Mouse (Mus musculus) kidney, postnatal 25 days (tissue): ENCODE data around the gene Unc5b.
"Not testable (repeated sequence)": the region's sequence is repeated elsewhere in the genome, so short reads cannot be mapped to it uniquely, and the experiment has no call there.

Experiments
- DNase-seq, 2 experiments: peaks; one replicate each; pipeline ENCODE4 v3.0.0; 2021; ENCODE audit warnings: mixed read lengths in 2 of 2

The Unc5b gene

DNA sequence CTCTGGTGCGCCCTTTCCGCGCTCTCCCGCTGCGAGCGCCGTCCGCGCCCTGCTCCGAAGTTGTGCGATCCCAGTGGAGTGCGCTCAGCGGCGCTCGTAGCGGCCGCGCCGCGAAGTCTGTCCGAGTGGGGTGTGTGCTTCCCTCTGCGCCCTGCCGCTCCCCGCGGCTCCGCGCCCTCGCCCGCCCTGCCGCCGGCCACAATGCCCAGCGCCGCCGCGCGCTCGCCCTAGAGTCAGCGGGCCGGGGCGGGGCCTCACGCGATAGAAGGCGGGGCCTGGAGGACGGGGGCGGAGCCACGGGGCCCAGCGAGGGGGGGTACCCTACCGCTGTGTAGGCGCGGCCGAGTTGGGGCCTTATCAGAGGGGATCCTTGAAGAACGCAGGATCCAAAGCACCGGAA lies at the start of gene Unc5b:
Gene Unc5b (minus strand): TSS at position 203 of the 400 bp plus-strand sequence.
- peak; percentile 95 to 96 for DNase-seq

DNA sequence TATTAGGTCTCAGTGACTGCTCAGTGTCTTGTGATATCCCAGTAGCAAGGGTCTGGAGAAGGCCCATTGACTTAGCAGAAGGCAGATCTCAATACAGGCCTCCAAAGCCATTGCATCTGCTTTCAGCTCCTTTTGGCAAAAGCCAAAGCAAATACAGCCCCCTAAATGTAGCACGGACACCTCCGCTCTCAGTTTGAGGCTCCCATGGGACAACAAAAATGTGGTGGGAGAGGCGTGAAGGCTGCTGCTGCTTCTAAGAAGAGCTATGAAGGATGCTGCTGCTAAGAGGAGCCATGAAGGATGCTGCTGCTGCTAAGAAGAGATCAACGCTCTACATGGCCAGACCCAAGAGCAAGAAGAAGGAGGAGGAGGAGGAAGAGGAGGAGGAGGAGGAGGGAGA lies 48.4 kb upstream of the Unc5b start:
- no peak for DNase-seq

DNA sequence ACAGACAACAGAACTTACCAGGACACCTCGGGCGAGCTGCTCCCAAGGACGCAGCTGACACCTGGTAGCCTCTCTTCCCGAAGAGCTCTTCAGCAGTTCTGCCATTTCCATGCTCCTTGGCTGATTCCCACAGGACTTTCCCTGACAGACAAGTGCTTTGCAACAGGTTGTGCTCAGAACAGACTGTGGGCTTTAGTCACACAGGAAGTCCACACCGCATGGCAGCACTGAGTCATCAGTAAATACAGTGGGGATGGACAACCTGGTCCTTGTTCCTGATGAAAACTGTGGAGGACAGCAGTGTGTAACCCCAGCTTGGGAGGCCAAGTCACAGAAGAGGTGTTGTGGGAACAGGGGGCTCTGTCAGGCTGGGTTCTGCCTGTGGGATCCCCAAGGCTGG lies 45.7 kb upstream of the Unc5b start:
- no peak for DNase-seq

DNA sequence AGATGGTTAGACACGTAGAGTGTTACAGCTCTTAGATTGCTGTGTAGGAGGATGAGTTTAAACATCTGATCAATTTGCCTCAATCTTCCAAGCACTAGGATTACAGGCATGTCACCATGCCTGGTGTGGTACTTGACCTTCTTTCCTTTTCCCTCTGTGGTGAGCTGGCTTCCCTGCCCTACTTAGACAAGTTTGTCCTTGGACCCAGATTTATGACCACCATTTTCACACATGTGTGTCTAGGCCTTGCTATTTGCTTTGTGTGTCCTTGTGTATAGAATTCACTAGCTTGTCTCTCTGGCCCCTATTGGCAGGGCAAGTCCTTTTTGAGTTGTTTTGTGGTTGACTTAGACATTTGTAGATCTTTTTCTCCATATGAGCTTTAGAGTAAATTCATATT lies 43.6 kb upstream of the Unc5b start:
- DNase-seq = no peak

DNA sequence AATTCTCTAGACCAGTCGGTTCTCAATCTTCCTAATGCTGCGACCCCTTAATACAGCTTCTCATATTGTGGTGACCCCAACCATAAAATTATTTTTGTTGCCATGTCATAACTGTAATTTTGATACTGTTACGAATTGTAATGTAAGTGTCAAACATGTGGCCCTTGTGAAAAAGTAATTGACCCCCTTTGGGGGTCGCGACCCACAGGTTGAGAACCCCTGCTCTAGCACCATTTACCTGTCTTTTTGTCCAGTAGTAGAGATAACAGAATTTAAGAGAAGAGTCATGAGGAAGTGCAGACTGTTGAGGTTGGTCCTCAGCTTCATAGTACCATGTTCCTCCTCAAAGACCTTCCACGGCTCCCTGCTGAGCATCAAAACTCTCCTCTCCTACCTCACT lies 31.9 kb upstream of the Unc5b start:
- DNase-seq = no peak

DNA sequence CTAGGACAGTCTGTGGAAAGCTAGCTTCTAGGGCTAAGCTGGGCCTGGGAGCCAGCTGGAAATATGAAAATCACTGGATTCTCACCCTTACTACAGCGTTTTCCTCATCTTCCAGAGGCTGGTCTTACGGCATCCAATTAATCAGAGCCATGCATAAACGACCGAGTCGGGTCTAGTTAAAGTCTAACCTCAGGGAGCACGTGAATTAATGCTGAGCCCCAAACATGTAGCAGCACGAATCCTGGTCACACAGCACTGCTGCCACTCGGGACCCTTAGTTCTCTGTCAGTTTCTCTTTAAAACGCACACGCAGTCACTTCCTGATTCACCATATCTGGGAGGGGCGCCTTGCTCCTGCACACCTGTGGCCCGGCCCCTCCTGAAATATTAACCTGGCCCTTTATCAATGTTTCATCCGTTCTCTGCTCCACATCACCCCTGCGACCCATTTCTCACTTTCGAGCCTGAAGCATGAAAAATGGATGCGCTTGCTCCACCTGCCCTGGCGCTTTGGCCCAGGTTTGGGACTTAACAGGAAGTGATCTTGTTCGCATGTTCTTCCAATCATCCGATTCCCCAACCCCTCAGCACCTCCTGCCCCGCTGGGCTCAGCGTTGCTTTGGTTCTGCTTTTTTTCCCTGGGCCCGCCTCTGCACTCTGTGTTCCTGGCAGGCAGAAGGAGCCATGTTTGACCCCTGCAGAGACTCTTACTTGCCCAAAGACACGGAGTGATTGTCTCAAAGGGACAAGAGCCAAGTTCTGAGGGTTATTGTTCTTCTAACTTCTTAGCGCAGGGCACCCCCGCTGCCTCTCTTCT lies 31.3 kb upstream of the Unc5b start:
- DNase-seq = peak; percentile 13 to 45

DNA sequence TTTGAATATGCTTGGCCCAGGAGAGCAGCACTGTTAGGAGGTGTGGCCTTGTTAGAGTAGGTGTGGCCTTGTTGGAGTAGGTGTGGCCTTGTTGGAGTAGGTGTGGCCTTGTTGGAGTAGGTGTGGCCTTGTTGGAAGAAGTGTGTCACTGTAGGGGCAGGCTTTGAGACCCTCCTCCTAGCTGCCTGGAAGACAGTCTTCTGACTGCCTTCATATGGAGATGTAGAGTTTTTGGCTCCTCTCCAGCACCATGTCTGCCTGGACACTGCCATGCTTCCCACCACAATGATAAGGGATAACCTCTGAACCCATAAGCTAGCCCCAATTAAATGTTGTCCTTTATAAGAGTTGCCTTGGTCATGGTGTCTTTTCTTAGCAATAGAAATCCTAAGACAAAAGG lies 13.9 kb upstream of the Unc5b start:
- DNase-seq = not testable (repeated sequence)

DNA sequence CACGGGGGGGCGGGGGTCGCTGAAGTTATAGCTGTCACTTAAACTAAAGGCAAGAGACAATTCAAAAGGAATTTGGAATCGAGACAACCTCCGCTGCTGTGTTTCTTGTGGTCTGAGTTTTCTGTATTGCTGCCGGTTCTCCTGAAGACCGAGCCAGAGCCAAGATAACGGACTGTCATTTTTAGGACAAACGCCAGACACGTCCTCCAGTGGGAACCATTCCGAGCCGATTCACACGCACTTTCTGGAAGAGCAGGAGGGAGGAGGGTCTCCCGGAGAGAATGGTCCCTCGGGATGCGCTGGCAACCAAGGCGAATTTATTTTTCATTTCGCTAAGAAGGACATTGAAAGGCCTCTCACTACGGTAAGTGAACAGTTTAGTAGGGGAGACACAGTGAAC lies 7.4 kb upstream of the Unc5b start:
- DNase-seq = no peak

DNA sequence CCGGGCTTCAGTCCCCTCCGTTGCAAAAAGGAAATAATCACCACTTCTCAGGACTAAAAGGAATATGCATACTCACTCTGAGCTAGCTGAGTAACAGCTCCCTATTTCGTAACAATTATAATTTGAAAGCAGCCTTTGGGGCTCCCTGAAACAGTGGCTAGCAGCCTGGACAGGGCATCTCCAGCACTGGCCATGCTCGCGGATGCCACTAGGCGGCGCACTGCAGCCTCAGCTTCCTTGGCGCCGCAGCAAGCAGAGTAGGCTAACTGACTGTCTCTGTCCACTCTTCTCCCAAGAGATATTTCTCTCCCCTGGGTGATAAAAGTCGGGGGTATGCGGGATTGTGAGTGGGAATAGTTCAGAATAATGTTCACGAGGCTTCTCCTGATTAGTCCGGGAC lies 3.6 kb upstream of the Unc5b start:
- DNase-seq = peak; percentile 78 to 89

DNA sequence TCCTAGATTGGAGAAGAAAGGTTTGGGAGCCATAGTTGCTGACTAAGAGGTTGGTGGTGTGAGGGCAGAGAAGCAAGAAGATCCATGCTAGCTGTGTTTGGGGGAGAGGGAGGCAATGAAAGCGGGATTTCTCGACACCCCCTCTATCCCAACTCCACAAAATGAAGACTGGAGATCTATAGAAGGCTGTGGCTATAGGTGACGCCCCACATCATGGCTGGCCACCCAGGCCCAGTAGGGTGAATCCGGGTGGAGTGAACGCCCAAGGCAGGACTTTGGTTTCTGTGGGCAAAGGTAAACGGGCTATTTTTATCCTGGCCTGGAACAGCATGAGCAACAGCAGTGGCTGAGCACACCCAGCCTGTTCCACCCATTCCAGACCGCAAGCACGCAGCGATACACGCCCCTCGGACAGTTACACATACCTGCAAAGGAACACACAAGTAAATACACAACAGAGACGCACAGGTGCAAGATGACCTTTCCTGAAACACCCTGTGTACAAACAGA lies 1.3 kb upstream of the Unc5b start:
- DNase-seq = peak in 1 of 2 experiments; percentile 64

DNA sequence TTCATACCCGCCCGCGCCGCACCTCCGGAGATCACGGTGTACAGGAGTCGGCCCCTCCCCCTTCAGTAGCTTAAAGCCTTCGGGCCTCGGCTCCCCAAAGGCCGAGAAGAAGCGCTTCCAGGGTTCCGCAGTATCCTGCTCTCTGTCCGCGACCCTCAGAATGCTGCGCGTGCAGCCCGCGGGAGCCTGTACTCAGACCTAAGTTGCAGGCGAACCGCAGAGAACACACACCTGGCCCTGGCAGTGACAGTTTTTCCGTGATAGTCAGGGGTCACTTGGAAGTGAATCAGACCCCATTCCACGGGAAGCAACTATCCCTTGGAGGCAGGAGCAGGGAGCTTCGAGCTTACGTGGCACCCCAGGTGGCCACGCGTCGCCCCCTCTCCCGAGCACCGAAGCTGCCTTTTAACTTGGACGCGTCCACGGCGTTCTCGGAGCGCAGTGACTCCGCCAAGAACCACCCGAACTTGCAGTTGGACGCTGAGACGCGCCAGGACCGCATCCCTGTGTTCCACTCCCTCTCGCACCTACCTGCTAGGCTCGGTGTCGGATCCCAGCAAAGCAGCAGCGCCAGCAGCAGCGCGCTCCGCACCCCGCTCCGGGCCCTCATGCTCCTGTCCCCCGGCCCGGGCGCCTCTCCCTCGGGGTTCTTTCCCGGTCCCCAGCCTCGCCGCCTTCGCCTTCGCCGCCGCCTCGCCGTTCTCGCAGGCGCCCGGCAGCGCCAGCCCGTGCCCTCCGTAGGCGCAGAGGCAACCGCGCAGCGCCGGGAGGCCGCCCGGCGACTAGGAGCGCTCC lies 628 bp downstream of the Unc5b start:
- peak in 1 of 2 experiments; percentile 42 for DNase-seq

DNA sequence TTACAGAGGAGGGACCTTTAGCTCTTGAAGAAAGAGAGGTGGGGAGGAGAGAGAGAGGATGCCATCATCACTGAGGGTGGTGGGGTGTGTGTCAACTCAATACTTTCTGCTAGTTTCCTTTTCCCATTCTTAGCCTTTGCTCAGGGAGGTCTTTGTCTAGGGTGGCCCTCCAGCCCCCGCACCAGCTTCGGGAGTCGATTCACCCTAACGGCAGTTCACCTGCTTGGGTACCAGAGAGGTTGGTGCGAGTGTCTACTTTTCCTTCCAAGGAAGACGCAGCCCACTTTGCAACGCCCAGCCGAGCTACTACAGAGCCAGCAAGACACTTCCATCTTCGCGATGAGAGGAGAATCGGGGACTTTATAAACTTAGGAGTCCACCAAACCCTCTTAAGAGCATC lies 1.4 kb downstream of the Unc5b start:
- DNase-seq = no peak

DNA sequence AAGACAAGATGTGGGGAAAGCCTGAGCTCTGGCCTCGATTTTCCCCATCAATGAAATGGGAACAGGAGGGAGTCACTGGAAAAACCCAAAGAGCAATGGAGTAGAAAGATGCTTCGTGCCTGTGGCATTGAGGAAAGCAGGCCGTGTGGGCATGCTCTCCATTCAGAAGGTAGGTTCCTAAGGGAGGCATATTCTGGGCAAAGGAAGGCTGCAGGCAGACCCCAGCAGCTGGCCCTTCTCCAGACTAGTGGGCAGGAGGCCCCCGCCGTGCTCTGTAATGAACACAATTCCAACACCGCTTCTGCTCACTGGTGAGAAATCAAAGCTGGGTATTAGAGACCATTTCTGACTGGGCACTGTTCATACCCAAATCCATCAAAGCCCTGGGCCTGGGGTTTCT lies 2.3 kb downstream of the Unc5b start:
- no peak for DNase-seq

DNA sequence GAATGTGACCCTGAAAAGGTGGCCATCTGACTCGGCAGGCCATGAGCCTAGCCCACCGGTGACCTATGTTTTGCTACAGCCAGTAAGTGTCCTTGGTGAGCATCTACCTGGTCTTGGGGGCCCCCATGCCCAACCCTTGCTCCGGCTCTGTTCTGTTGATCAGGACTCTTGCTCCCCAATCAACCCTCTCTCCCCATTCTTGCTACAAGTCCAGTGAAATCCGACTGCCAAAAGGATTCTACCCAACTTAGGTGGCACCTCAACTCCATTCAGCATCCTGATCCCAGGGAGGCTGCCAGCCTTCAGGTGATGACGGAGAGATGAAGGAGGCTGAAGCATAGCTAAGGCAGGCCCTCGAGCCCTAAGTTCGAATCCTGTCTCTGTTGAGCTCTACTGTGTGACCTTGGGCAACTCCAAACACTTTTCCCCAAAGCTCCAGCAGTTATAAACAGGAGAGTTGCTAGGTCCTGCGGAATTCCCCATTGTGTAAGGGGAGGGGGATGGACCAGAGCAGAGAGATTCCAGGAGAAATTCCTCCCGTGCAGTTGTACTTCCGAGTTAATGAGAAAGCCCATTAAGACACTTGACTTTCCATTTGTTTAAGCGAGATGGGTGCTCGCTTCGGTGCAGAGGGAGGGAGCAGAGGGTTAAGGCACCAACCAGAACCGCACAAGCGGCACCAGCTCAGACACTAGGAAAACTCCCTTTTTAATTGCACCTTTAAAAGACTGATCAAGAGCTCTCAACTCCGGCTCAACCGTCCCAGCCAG lies 3.3 kb downstream of the Unc5b start:
- no peak for DNase-seq

DNA sequence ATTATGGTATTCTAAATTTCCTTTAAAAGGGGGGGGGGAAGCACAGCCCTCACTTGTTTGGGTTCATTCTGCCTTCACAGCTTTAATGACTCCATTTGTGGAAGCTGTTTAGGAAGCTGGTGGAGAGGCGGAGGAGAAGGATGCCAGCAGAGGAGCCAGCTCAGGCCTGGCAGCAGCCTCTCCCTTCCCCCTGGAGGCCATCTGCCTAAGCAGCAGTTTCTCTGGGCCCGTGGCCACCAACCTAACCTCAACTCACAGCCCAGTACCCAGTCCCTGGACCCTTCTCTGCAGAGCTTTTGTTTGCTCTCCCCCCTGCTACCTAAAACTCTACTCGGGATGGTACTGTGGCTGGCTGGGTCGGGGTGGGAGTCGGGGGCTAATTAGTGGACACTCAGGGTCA lies 4.1 kb downstream of the Unc5b start:
- DNase-seq = no peak

DNA sequence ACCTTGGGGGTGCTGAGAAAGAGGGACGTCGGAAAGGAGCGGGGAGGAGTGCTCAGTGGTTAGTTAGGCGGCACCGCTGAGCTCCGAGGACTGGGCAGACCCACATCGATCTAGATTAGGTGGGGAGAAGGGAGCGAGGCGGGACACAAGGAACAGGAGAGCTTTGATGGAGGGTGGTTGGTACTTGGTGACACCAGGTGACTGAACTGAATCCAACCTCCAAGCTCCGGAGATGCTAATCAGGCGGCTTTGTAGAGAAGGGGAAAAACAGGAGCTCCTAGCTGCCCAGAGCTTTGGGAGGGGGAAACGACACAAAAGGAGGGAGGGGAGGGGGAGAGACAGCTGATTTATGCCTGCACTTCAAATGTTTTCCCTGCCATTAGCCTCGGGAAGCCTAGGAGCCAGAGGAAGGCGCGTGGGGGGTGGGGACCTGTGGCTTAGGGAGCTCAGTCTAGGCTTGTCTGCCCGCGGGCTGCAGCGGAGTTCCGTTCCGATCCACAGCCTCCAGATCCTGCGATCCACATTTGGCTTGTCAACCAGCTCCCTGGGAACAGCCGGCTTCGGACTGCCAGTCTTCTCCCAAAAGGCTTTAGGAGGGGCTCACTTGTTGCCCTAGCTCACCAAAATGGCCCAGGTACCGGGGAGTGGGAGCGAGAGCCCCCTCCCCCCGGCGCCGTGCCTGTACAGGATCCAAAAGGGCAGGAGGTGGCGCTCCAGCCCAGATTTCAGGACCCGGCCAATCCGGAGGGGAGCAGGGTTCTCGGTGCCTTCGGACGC lies 4.7 kb downstream of the Unc5b start:
- DNase-seq = peak; percentile 64 to 71

DNA sequence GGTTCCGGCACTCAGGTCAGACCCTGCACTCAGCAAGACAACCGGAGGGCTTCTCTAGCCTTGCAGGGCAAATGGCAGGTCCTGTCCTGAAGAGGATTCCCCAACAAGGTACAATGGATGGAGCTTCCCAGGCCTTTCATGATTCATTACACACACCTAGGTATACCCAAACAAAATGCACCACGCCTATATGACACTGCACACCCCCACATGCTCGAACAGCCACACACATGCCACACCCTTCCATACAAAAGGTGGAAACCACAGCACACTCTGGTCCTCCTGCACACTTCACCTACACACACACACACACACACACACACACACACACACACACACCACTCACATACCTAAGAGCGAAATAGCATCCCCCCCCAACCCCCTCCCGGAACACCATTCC lies 5.4 kb downstream of the Unc5b start:
- DNase-seq = no peak

DNA sequence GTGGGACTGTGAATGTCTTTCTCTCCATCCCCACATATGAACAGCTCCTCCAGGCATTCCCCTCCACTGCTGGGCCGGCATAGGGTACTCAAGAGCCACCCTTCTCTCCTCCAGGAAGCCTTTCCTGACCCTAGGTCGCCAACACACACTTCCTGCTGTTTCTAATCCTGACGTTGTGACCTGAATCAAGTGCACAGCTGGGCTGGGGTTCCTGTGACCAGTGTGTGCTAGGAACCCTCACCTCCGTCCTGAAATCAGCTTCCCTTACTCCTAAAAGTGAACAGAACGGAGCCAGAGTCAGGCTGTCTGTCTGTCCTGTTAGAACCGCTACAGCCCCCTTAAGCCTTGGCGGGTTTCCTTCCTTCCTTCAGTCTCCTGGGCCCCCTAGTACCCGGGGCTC lies 7.6 kb downstream of the Unc5b start:
- no peak for DNase-seq

DNA sequence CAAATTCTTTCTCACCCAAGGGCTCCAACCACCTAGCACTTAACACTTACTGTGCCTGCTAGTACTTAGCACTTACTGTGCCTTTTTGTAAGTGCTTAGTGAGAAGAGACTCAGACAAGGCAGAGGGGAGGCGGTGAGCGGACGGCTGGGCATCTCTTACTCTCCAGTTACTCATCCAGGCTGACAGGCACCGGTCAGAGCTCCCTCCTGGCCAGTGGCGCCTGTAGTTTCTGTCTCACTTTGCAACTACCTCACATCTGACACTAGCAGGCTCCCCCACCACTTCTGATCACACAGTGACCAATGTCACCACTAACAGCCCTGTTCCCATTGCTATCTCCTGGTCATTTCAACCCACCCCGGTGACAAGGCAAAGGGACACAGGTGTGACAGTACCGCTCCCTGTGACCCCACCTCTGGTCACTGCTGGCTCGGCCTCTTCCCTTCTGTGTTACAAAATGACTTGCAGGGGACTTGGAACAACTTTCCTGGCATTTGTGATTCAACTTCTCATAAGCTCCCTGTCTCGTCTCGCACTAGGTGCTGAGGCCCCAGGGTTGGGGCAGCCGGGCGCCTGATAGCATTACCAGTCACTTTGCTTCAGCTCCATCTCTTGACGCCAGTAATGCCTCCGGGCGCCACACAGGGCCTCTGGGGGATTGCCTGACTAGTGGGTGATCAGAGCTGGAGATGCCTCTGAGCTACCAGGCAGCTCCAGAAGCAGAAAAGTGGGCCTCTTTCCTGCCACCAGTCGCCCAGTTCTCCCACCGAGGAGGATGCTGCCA lies 8.5 kb downstream of the Unc5b start:
- no peak for DNase-seq

DNA sequence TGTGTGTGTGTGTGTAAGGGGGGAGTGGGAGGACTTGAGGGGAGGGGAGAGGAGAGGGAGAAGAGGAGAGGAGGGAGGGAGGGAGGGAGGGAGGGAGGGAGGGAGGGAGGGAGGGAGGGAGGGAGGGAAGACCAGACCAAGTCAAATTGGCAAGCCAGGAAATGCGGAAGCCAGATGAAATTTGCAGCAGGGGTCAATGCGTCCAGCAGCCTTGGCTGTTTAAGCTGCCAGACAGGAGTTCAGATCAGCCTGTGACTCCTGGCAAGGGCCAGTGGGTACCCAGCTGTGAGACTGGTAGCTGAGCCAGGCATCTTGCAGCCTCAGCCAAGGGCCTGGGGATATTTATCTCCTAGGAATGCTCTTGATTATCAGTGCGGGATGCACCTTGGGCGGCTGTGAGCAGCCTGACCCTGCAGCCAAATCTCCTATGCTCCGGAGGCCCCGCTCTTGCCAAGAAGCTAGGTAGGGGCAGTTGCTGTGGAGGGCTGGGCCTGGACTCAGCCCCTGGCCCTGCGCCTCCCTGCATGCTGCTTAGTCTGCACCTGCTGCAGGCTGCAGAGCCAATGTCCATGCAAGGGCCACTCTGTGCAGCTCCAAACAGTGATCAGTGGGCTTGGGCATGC lies 9.5 kb downstream of the Unc5b start:
- no peak for DNase-seq

DNA sequence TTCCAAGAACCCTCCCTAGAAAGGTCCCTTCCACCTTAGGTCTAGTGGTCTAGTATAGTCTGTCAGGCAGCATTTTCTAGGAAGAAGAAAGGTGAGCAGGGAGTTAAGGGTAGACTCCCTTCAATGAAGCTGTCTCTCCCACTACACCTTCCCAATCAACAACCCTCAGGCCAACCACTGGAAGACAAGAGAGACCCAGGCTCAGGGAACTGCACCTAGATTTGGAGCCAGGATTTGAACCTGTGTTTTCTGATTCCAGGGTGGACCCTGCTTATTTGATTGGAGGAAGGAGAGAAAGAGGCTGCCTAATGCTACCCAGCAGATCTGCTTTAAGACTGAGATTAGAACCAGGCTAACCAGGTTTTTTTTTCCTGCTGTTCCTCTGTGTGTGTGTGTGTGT lies 10.1 kb downstream of the Unc5b start:
- DNase-seq = no peak
